Mouse (Mus musculus): ENCODE measurements around the gene Pcif1. TPM values are rescaled to one million over a fixed set of nuclear protein-coding genes. Genes with fewer than 3 reads are reported as not detected.

The Pcif1 gene
- polyA plus RNA-seq, 1 experiment from 2014 or later = 71.5 TPM

- H3K4me2 ChIP-seq (ENCODE audit: low read depth, severe bottlenecking) = no peak overlapping the region
- H3K36me3 ChIP-seq (ENCODE audit: control insufficient read depth, insufficient read depth, low read length) = peaks cover 42% of the 10 kb centered on the region
- no peak for ATAC-seq (ENCODE audit: insufficient number of reproducible peaks, low FRiP score, low TSS enrichment, low read depth)
- peaks cover 14% of the 10 kb centered on the region for H3K4me1 ChIP-seq (ENCODE audit: control insufficient read depth, insufficient read depth, low read length)
- H3K9me3 ChIP-seq (ENCODE audit: control insufficient read depth, low read length) = peaks cover 5% of the 10 kb centered on the region
- 94% methylated on average over 5 of the region's 5 CpGs for WGBS
- H3K27ac ChIP-seq (replicated peaks; ENCODE audit: low read depth, low read length) = no peak overlapping the region
- no peak for DNase-seq (ENCODE audit: low spot score)
- no peak overlapping the region for H3K9ac ChIP-seq (ENCODE audit: low read length)
- H3K27me3 ChIP-seq (ENCODE audit: control insufficient read depth, insufficient read depth, low read length) = no peaks in the 10 kb centered on the region
- no peak overlapping the region for H3K4me3 ChIP-seq (ENCODE audit: low read depth, low read length)
Measured at GRCm38 (mm10) chr2:164908011-164908410, 28.9 kb downstream of the Pcif1 start.

GRCm38 (mm10) chr2:164909100-164909499 is 30.0 kb downstream of the Pcif1 start:
- no peaks in the 10 kb centered on the region for H3K27me3 ChIP-seq (ENCODE audit: control insufficient read depth, insufficient read depth, low read length)
- peaks cover 38% of the 10 kb centered on the region for H3K36me3 ChIP-seq (ENCODE audit: control insufficient read depth, insufficient read depth, low read length)
- peaks cover 5% of the 10 kb centered on the region for H3K9me3 ChIP-seq (ENCODE audit: control insufficient read depth, low read length)
- no peak for DNase-seq (ENCODE audit: low spot score)
- no peak overlapping the region for H3K27ac ChIP-seq (replicated peaks; ENCODE audit: low read depth, low read length)
- H3K4me3 ChIP-seq (ENCODE audit: low read depth, low read length) = no peak overlapping the region
- no peak overlapping the region for H3K4me2 ChIP-seq (ENCODE audit: low read depth, severe bottlenecking)
- no peak for ATAC-seq (ENCODE audit: insufficient number of reproducible peaks, low FRiP score, low TSS enrichment, low read depth)
- 78% methylated on average over 3 of the region's 3 CpGs for WGBS
- H3K4me1 ChIP-seq (ENCODE audit: control insufficient read depth, insufficient read depth, low read length) = peaks cover 14% of the 10 kb centered on the region
- H3K9ac ChIP-seq (ENCODE audit: low read length) = no peak overlapping the region

DNA sequence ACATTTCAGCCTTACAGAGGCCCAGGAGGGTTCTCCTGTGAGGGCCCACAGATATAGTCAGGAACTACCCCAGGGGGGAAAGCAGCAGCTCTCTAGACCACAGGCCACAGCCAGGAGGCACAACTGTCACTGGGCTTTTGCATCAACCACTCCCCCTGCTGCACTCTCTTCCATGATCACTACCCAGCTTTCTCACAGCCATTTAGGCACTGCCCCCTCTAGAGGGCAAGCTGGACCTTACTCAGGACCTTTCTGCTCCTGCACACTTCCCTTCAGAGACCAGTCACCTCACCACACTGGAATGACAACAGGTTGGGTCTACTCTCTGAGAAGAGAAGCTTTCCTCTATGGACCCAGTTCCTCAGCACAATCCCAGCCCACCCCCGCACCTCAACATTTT is 30.4 kb downstream of the Pcif1 start:
- Histone ChIP-seq H3K4me2 (ENCODE audit: low read depth, severe bottlenecking) (peak overlapping the region; percentile 72; the same call in 1 of the 2 replicates), H3K27ac (replicated peaks; ENCODE audit: low read depth, low read length) (no peak overlapping the region), H3K4me3 (ENCODE audit: low read depth, low read length) (no peak overlapping the region), H3K4me1 (ENCODE audit: control insufficient read depth, insufficient read depth, low read length) (peaks cover 14% of the 10 kb centered on the region), H3K9me3 (ENCODE audit: control insufficient read depth, low read length) (peaks cover 5% of the 10 kb centered on the region), H3K27me3 (ENCODE audit: control insufficient read depth, insufficient read depth, low read length) (no peaks in the 10 kb centered on the region), H3K9ac (ENCODE audit: low read length) (no peak overlapping the region), H3K36me3 (ENCODE audit: control insufficient read depth, insufficient read depth, low read length) (peaks cover 36% of the 10 kb centered on the region)
- ATAC-seq (ENCODE audit: insufficient number of reproducible peaks, low FRiP score, low TSS enrichment, low read depth) (no peak), DNase-seq (ENCODE audit: low spot score) (peak; percentile 36)
- WGBS = 77% methylated on average over 1 of the region's 1 CpGs

DNA sequence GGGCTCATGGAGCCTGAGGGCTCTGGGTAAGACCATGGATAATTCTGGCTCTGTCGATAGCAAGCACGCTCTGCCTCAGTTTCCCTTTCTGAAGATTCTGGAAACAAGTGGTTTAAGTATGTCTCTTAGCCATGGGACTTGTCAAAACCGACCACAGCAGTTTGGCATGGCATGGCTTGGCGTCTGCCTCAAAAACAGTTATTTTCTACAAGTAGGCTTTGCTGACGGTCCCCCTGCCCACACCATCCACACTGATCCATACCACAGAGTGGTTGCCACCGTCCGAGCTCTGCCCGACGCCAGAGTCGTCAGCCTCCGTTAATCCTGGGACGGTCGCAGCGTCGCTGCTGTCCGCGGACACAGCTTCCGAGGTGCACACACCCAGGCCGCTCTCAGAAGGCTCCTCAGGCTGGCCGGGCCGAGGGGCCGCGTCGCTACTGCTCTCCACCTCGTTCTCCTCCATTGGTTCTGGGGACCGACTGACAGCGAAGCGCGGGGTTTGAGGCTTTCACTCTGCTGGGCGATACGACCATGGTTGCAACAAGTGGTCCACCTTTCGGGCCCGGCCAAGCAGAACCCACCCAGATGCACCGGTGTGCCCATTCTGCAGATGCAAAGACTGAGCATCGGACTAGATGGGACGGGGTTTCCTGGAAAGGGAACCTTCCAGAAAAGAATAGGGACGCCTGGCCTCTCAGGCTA is 31.4 kb downstream of the Pcif1 start:
- DNase-seq (ENCODE audit: low spot score) (no peak), ATAC-seq (ENCODE audit: insufficient number of reproducible peaks, low FRiP score, low TSS enrichment, low read depth) (no peak)
- peak overlapping the region; percentile 82 for H3K4me3 ChIP-seq (ENCODE audit: low read depth, low read length)
- H3K27ac ChIP-seq (replicated peaks; ENCODE audit: low read depth, low read length) = no peak overlapping the region
- 6% methylated on average over 37 of the region's 37 CpGs for WGBS
- H3K36me3 ChIP-seq (ENCODE audit: control insufficient read depth, insufficient read depth, low read length) = peaks cover 36% of the 10 kb centered on the region
- H3K4me1 ChIP-seq (ENCODE audit: control insufficient read depth, insufficient read depth, low read length) = peaks cover 14% of the 10 kb centered on the region
- H3K9ac ChIP-seq (ENCODE audit: low read length) = peak overlapping the region; percentile 97
- peak overlapping the region; percentile 72 for H3K4me2 ChIP-seq (ENCODE audit: low read depth, severe bottlenecking)
- H3K27me3 ChIP-seq (ENCODE audit: control insufficient read depth, insufficient read depth, low read length) = no peaks in the 10 kb centered on the region
- H3K9me3 ChIP-seq (ENCODE audit: control insufficient read depth, low read length) = peaks cover 5% of the 10 kb centered on the region

DNA sequence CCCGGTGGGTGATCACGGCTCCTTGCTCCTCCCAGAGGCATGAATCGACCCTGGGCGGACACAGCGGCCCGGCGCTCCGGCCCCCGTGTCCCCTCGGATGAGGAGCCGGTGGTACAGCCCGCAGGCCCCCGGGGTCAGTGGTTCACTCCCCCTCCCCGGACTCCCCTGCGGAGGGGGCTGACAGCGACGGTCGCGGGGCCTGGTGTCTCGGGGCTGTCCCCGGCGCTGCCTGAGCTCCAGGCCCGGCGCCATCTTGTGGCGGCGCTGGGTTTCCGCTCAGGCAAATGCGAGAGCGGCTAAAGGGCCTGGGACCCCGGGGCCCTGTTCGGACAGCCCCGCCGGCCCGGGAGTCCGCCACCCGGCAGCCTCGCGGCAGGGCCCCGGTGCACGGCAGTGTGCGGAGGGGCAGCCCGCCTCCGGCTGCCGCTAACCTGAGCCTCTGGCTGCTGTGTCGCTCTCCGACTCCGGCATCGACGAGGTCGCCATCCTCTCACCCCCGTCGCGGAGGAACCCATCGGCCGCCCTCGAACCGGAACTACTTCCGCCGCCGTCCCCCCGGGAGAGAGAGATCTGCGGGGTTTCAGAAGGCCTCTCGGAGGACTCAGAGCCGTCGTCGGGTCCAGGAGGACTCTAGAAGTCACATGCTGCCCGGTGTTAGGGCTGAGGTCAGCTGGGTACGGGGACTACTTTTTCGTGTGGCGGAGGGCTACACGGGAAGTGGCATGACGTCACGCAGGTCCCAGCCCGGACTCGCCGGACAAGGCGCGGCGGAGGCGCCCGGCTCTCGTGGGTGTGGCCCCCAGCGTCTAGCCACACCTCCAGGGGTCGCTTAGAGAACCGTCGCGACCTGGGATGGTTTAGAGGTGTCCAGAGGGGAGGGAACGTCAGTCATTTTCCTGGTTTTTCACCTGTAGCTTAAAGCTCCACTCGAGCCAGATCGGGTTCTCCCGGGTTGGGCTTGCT is 32.3 kb downstream of the Pcif1 start, which contains the start of gene Zfp335:
Gene Zfp335, minus strand, starts transcription at position 672 of the 963 bp plus-strand sequence.
- Histone ChIP-seq H3K4me1 (ENCODE audit: control insufficient read depth, insufficient read depth, low read length) (peaks cover 14% of the 10 kb centered on the region), H3K36me3 (ENCODE audit: control insufficient read depth, insufficient read depth, low read length) (peaks cover 28% of the 10 kb centered on the region), H3K27ac (replicated peaks; ENCODE audit: low read depth, low read length) (peak within 1 kb of the TSS; percentile 99), H3K9me3 (ENCODE audit: control insufficient read depth, low read length) (peaks cover under 1% of the 10 kb centered on the region; the same call in 1 of the 2 replicates), H3K4me2 (ENCODE audit: low read depth, severe bottlenecking) (peak within 1 kb of the TSS; percentile 72), H3K4me3 (ENCODE audit: low read depth, low read length) (peak within 1 kb of the TSS; percentile 82), H3K27me3 (ENCODE audit: control insufficient read depth, insufficient read depth, low read length) (no peaks in the 10 kb centered on the region), H3K9ac (ENCODE audit: low read length) (peak within 1 kb of the TSS; percentile 97)
- ATAC-seq (ENCODE audit: insufficient number of reproducible peaks, low FRiP score, low TSS enrichment, low read depth) = peak; percentile 88
- DNase-seq (ENCODE audit: low spot score) = peak; percentile 94
- 0% methylated on average over 85 of the region's 91 CpGs for WGBS

DNA sequence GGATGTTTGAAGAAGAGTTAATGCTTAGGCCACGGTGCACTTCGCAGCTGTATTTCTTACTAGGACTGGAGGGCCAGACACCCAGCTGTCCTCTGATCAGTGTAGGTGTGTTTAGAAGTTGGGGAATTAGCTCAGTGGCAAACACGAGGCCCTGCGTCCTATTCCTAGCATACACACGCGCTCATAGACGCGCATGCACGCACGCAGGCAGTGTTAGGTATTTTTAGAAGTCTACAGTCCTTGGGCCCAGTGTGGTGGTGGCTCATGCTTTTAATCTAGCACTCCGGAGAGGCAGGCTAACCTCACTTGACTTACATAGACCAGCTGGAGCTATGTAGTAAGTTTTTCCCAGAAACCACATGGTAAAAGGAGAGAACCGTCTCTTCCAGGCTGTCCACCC is 33.0 kb downstream of the Pcif1 start:
- Histone ChIP-seq H3K9ac (ENCODE audit: low read length) (peak overlapping the region; percentile 97), H3K4me1 (ENCODE audit: control insufficient read depth, insufficient read depth, low read length) (peaks cover 14% of the 10 kb centered on the region), H3K4me2 (ENCODE audit: low read depth, severe bottlenecking) (peak overlapping the region; percentile 72), H3K27me3 (ENCODE audit: control insufficient read depth, insufficient read depth, low read length) (no peaks in the 10 kb centered on the region), H3K4me3 (ENCODE audit: low read depth, low read length) (peak overlapping the region; percentile 82), H3K9me3 (ENCODE audit: control insufficient read depth, low read length) (no peaks in the 10 kb centered on the region), H3K27ac (replicated peaks; ENCODE audit: low read depth, low read length) (peak overlapping the region; percentile 99), H3K36me3 (ENCODE audit: control insufficient read depth, insufficient read depth, low read length) (peaks cover 20% of the 10 kb centered on the region; the same call in 1 of the 2 replicates)
- DNase-seq (ENCODE audit: low spot score) (no peak), ATAC-seq (ENCODE audit: insufficient number of reproducible peaks, low FRiP score, low TSS enrichment, low read depth) (0 out of 2 replicates have a peak, but pooled peaks have one; percentile 6)
- WGBS = 23% methylated on average over 12 of the region's 12 CpGs

DNA sequence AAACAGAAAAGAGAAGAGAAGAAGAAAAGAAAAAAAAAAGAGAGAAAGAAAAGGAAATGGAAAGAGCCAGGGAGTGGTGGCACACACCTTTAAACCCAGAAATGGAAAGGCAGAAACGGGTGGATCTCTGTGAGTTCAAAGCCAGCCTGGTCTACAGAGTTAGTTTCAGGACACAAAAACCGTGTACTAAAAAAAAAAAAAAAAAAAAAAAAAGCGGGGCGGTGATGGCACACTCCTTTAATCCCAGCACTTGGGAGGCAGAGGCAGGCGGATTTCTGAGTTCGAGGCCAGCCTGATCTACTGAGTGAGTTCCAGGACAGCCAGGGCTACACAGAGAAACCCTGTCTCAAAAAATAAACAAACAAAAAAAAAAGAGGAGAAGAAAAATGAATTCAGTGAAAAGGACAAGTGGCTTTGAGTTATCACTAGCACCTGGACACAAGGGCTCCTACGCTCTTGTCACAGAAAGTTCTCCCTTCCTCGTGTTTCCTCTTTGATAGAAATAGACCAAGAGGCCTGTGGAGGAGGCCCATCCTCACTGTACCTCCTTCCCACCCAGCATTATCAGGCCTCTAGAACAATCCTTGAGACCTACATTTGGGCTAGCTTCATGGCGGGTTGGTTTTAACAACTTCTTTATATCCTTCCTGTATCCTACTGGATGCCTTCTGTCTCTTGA is 33.8 kb downstream of the Pcif1 start:
- no peak overlapping the region for H3K4me3 ChIP-seq (ENCODE audit: low read depth, low read length)
- no peaks in the 10 kb centered on the region for H3K9me3 ChIP-seq (ENCODE audit: control insufficient read depth, low read length)
- H3K9ac ChIP-seq (ENCODE audit: low read length) = no peak overlapping the region
- H3K36me3 ChIP-seq (ENCODE audit: control insufficient read depth, insufficient read depth, low read length) = peaks cover 13% of the 10 kb centered on the region; the same call in 1 of the 2 replicates
- H3K4me1 ChIP-seq (ENCODE audit: control insufficient read depth, insufficient read depth, low read length) = peaks cover 14% of the 10 kb centered on the region
- WGBS = 96% methylated on average over 9 of the region's 9 CpGs
- H3K27me3 ChIP-seq (ENCODE audit: control insufficient read depth, insufficient read depth, low read length) = no peaks in the 10 kb centered on the region
- no peak overlapping the region for H3K27ac ChIP-seq (replicated peaks; ENCODE audit: low read depth, low read length)
- no peak overlapping the region for H3K4me2 ChIP-seq (ENCODE audit: low read depth, severe bottlenecking)
- ATAC-seq (ENCODE audit: insufficient number of reproducible peaks, low FRiP score, low TSS enrichment, low read depth) = no peak
- no peak for DNase-seq (ENCODE audit: low spot score)

DNA sequence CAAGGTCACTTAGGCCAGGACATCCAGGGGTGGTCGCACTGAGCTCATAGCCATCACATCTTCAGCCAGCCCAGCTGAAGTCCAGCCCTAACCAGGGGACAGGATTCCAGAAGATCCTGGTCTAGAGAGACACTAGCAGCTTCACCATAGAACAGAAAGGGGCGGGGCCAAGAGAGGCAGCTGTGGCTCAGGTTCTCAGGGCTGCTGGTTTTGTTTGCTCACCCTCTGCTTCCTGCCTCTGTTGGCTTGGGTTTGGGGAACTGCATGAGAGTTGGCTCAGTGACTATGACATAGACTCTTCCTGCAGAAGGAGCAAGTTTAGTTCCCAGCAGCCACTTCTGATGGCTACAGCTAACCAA is 34.3 kb downstream of the Pcif1 start:
- WGBS = 96% methylated on average over 2 of the region's 2 CpGs
- H3K9ac ChIP-seq (ENCODE audit: low read length) = no peak overlapping the region
- H3K9me3 ChIP-seq (ENCODE audit: control insufficient read depth, low read length) = no peaks in the 10 kb centered on the region
- ATAC-seq (ENCODE audit: insufficient number of reproducible peaks, low FRiP score, low TSS enrichment, low read depth) (no peak), DNase-seq (ENCODE audit: low spot score) (no peak)
- peaks cover 8% of the 10 kb centered on the region; the same call in 1 of the 2 replicates for H3K36me3 ChIP-seq (ENCODE audit: control insufficient read depth, insufficient read depth, low read length)
- H3K27me3 ChIP-seq (ENCODE audit: control insufficient read depth, insufficient read depth, low read length) = no peaks in the 10 kb centered on the region
- no peak overlapping the region for H3K4me2 ChIP-seq (ENCODE audit: low read depth, severe bottlenecking)
- H3K4me3 ChIP-seq (ENCODE audit: low read depth, low read length) = no peak overlapping the region
- H3K4me1 ChIP-seq (ENCODE audit: control insufficient read depth, insufficient read depth, low read length) = peaks cover 14% of the 10 kb centered on the region
- no peak overlapping the region for H3K27ac ChIP-seq (replicated peaks; ENCODE audit: low read depth, low read length)
